Comparison of ENCODE assay signal across 8 mouse cellular contexts in the genomic region with DNA sequence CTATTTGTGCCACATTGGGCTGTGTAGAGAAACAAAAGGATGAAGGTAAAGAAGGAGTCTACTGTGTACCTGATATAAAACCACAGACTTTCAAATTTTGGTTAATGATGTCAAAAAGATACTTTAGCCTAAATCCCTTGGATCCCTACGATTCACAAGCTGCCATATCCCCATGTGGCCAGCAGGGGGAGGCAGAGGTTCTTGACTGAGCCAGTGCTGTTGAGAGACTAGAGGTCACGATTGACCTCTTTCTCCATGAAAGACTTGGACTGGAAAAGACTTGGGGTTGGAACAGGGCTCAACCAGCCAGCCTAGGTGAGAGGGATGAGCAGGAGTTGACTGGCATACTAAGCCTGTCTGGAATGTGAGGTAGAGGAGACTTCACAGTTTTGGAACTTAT. TPM values are rescaled to one million over a fixed set of nuclear protein-coding genes. Genes with fewer than 3 reads are reported as not detected.
A peak's percentile ranks its signal among the peaks of the same experiment; 100 is the strongest.
DNase-seq lines count a peak whose midpoint lies in the region; ATAC-seq lines count a peak whose summit lies in the region.

No protein-coding gene starts in this region.

- H3K27me3 ChIP-seq in heart, embryonic 10.5 days (ENCODE audit: insufficient read depth, poor library complexity, severe bottlenecking), result 0 out of 2 replicates have a peak, but pooled peaks cover 3% of the 10 kb centered on the region

- peak; percentile 73 for DNase-seq in heart, adult 11 months
- DNase-seq in heart, embryonic 10.5 days (ENCODE audit: low spot score), result no peak
- peak; percentile 16 for DNase-seq in MEL-GATA-1-ER (ENCODE audit: extremely low read depth, low read depth)
- peak; percentile 18 for DNase-seq in cerebellum, adult 11-12 months
- DNase-seq in gastrocnemius, postnatal 10 days, result peak; percentile 69
- peak; percentile 21 for DNase-seq in layer of hippocampus, adult 9-11 months
- DNase-seq in spleen, postnatal 4 days (ENCODE audit: low spot score in 2 of 2), result peak; percentile 43 to 80

- no peak overlapping the region for H3K27ac ChIP-seq in heart, embryonic 10.5 days

- H3K36me3 ChIP-seq in heart, embryonic 10.5 days, result no peaks in the 10 kb centered on the region

- no peaks in the 10 kb centered on the region for H3K4me1 ChIP-seq in heart, embryonic 10.5 days

- 13% methylated on average over 2 of the region's 2 CpGs for WGBS in heart, embryonic 10.5 days

- ATAC-seq in megakaryocyte, adult 5-6 weeks (ENCODE audit: poor library complexity, severe bottlenecking), result peak; percentile 60

- no peaks in the 10 kb centered on the region for H3K9me3 ChIP-seq in heart, embryonic 10.5 days

- H3K4me3 ChIP-seq in heart, embryonic 10.5 days, result no peak overlapping the region

RNA-seq across cellular contexts. Expression of a gene that starts 7.2 kb away (rescaled TPM):
- 0.29 TPM in 1 of 2 replicates, not detected in the other for polyA plus RNA-seq in heart, embryonic 10.5 days (2016; fragmentation: Nextera tagmentation; extraction: Ambion mirVana)
- not detected for total RNA-seq in gastrocnemius, postnatal 10 days (2021)
- not detected in 2 replicates for total RNA-seq in megakaryocyte, adult 5-6 weeks (2015)
- total RNA-seq in megakaryocyte, adult 5-6 weeks (2017), result not detected in 2 replicates

RNA-seq across cellular contexts. Expression of a gene that starts 29.6 kb away (rescaled TPM):
- not detected in 2 replicates for polyA plus RNA-seq in heart, embryonic 10.5 days (2016; fragmentation: Nextera tagmentation; extraction: Ambion mirVana)
- total RNA-seq in gastrocnemius, postnatal 10 days (2021), result not detected
- not detected in 2 replicates for total RNA-seq in megakaryocyte, adult 5-6 weeks (2015)
- total RNA-seq in megakaryocyte, adult 5-6 weeks (2017), result not detected in 2 replicates

RNA-seq across cellular contexts. Expression of a gene that starts 30.5 kb away (rescaled TPM):
- polyA plus RNA-seq in heart, embryonic 10.5 days (2016; fragmentation: Nextera tagmentation; extraction: Ambion mirVana), result 0.15 and 0.16 TPM in 2 replicates
- not detected for total RNA-seq in gastrocnemius, postnatal 10 days (2021)
- total RNA-seq in megakaryocyte, adult 5-6 weeks (2015), result 0.16 TPM in 1 of 2 replicates, not detected in the other
- total RNA-seq in megakaryocyte, adult 5-6 weeks (2017), result not detected in 2 replicates

RNA-seq across cellular contexts. Expression of a gene that starts 44.6 kb away (rescaled TPM):
- 0.57 TPM in 1 of 2 replicates, not detected in the other for polyA plus RNA-seq in heart, embryonic 10.5 days (2016; fragmentation: Nextera tagmentation; extraction: Ambion mirVana)
- not detected for total RNA-seq in gastrocnemius, postnatal 10 days (2021)
- total RNA-seq in megakaryocyte, adult 5-6 weeks (2015), result not detected in 2 replicates
- total RNA-seq in megakaryocyte, adult 5-6 weeks (2017), result not detected in 2 replicates

RNA-seq across cellular contexts. Expression of a gene that starts 58.1 kb away (rescaled TPM):
- 0.09 TPM in 1 of 2 replicates, not detected in the other for polyA plus RNA-seq in heart, embryonic 10.5 days (2016; fragmentation: Nextera tagmentation; extraction: Ambion mirVana)
- total RNA-seq in gastrocnemius, postnatal 10 days (2021), result not detected
- 1.8 and 2.1 TPM in 2 replicates for total RNA-seq in megakaryocyte, adult 5-6 weeks (2015)
- total RNA-seq in megakaryocyte, adult 5-6 weeks (2017), result 1.7 and 2.1 TPM in 2 replicates
